Mouse (Mus musculus) cerebellum, adult 18-20 months (tissue): ENCODE data around the gene Gpr55.

Source experiments
- DNase-seq, 2 experiments: peaks; one replicate each; pipeline ENCODE4 v3.0.0; 2021

The Gpr55 gene

GRCm38 (mm10) chr1:85913078-85913755 lies 47.6 kb downstream of the Gpr55 start:
- no peak for DNase-seq

GRCm38 (mm10) chr1:85908754-85909590 lies 51.8 kb downstream of the Gpr55 start:
- DNase-seq = no peak

- DNase-seq = no peak
Measured at GRCm38 (mm10) chr1:85906892-85907291, 53.9 kb downstream of the Gpr55 start.

- DNase-seq = peak; percentile 57 to 70
Measured at GRCm38 (mm10) chr1:85902108-85902561, 58.7 kb downstream of the Gpr55 start.

GRCm38 (mm10) chr1:85901516-85902107 lies 59.2 kb downstream of the Gpr55 start:
- peak; percentile 37 to 49 for DNase-seq

- DNase-seq = peak; percentile 19 to 22
Measured at GRCm38 (mm10) chr1:85900521-85901333, 60.1 kb downstream of the Gpr55 start.

- peak; percentile 12 to 33 for DNase-seq
Measured at GRCm38 (mm10) chr1:85899388-85899761, 61.4 kb downstream of the Gpr55 start.

GRCm38 (mm10) chr1:85898761-85899387 lies 61.9 kb downstream of the Gpr55 start:
- DNase-seq = peak; percentile 72 to 76

GRCm38 (mm10) chr1:85897901-85898760 lies 62.7 kb downstream of the Gpr55 start:
- peak in 1 of 2 experiments; percentile 16 for DNase-seq

- peak; percentile 9 to 33 for DNase-seq
Measured at GRCm38 (mm10) chr1:85896781-85897700, 63.8 kb downstream of the Gpr55 start.

GRCm38 (mm10) chr1:85896110-85896509 lies 64.7 kb downstream of the Gpr55 start:
- no peak for DNase-seq

GRCm38 (mm10) chr1:85895391-85895837 lies 65.4 kb downstream of the Gpr55 start:
- DNase-seq = peak; percentile 71 to 73

GRCm38 (mm10) chr1:85894748-85895360 lies 66.0 kb downstream of the Gpr55 start:
- DNase-seq = peak; percentile 52 to 60

GRCm38 (mm10) chr1:85894231-85894747 lies 66.5 kb downstream of the Gpr55 start, which contains the start of gene Itm2c:
Gene Itm2c, plus strand, starts transcription at chr1:85894281.
- peak; percentile 92 to 96 for DNase-seq
